Mouse (Mus musculus) ES-E14 (cell line): ENCODE measurements around the gene Mcat. TPM values are rescaled to one million over a fixed set of nuclear protein-coding genes. Genes with fewer than 3 reads are reported as not detected.

Experiments used
- DNase-seq: peaks from one replicate; pipeline ENCODE4 v3.0.0-alpha.2; 2013; ENCODE audit warnings: low read depth, low spot score
- H3K27ac ChIP-seq: 2 replicates; pipeline ENCODE4 v1.5.1; 2012; ENCODE audit warnings: low read depth, mild to moderate bottlenecking, low read length, moderate library complexity, mixed read lengths; ENCODE audit not compliant: poor library complexity, insufficient read depth, severe bottlenecking
- H3K36me3 ChIP-seq: 2 replicates; pipeline ENCODE4 v1.6.1; 2012; ENCODE audit warnings: mild to moderate bottlenecking, low read length, moderate library complexity, mixed read lengths; ENCODE audit not compliant: control insufficient read depth, poor library complexity, insufficient read depth, severe bottlenecking
- H3K4me1 ChIP-seq, 2 experiments: fragments of 150-350 bp in 1 of 2; sonication (generic) in 1 of 2; 2 replicates each; pipeline ENCODE4 v1.6.1; 2012; ENCODE audit warnings: low read length in 2 of 2, mild to moderate bottlenecking in 1 of 2, mixed read lengths in 1 of 2; ENCODE audit not compliant: control insufficient read depth in 2 of 2, insufficient read depth in 2 of 2, poor library complexity in 1 of 2
- H3K4me3 ChIP-seq, 2 experiments: fragments of 150-350 bp in 1 of 2; sonication (generic) in 1 of 2; 2 replicates each; pipeline ENCODE4 v1.5.1; 2012; ENCODE audit warnings: low read length in 2 of 2, low read depth in 1 of 2, mild to moderate bottlenecking in 1 of 2, mixed read lengths in 1 of 2; ENCODE audit not compliant: insufficient read depth in 1 of 2, poor library complexity in 1 of 2, severe bottlenecking in 1 of 2
- H3K9ac ChIP-seq: 2 replicates; pipeline ENCODE4 v1.6.1; 2012; ENCODE audit warnings: low read depth, mild to moderate bottlenecking, low read length, mixed read lengths; ENCODE audit not compliant: poor library complexity, insufficient read depth, severe bottlenecking
- H3K9me3 ChIP-seq: fragments of 150-350 bp; sonication (generic); 2 replicates; pipeline ENCODE4 v1.6.1; 2012; ENCODE audit warnings: low read depth, mild to moderate bottlenecking, low read length; ENCODE audit not compliant: control insufficient read depth, insufficient read depth
- CHD2 ChIP-seq: IDR thresholded peaks from 2 replicates; pipeline ENCODE4 v1.6.1; 2014; ENCODE audit warnings: mild to moderate bottlenecking, low read depth, low read length, inconsistent platforms
- HCFC1 ChIP-seq: IDR thresholded peaks from 2 replicates; pipeline ENCODE4 v1.6.1; 2012; ENCODE audit warnings: low read length, inconsistent platforms, borderline replicate concordance; ENCODE audit not compliant: insufficient read depth
- MAFK ChIP-seq: IDR thresholded peaks from 2 replicates; pipeline ENCODE4 v1.6.1; 2014; ENCODE audit warnings: mild to moderate bottlenecking, low read depth, low read length, inconsistent platforms; ENCODE audit not compliant: insufficient read depth
- ZC3H11A ChIP-seq: IDR thresholded peaks from 2 replicates; pipeline ENCODE4 v1.6.1; 2012; ENCODE audit warnings: low read depth, mild to moderate bottlenecking, inconsistent platforms, low read length, borderline replicate concordance
- ZNF384 ChIP-seq: IDR thresholded peaks from 2 replicates; pipeline ENCODE4 v1.6.1; 2012; ENCODE audit warnings: low read depth, low read length, inconsistent platforms
- in situ Hi-C, 2 experiments: fragments of 600-800 bp; cut with MboI; formaldehyde crosslinking; loops; one replicate each; pipeline ENCODE4 v1.15.1; 2025; ENCODE audit warnings: low sequenced_read_pairs in 2 of 2, inconsistent platforms in 1 of 2; ENCODE audit not compliant: unreplicated experiment in 2 of 2
- total RNA-seq: library from RNA; depleted of rRNA; stranded (reverse); fragments of 300-350 nt; gene quantifications from 2 replicates; pipeline ENCODE4 v1.2.3, GENCODE M21; 2012

Mcat gene
- total RNA-seq, 1 experiment = 30.9 TPM

- DNase-seq = no peak
- TF ChIP-seq HCFC1 (no peak), MAFK (no peak), ZNF384 (no peak), CHD2 (no peak), ZC3H11A (no peak)
- Histone ChIP-seq H3K36me3 (no peaks in the 10 kb centered on the region), H3K4me3 (no peak overlapping the region), H3K9me3 (no peaks in the 10 kb centered on the region), H3K27ac (no peak overlapping the region), H3K9ac (no peak overlapping the region), H3K4me1 (peaks cover 0 to 3% of the 10 kb centered on the region in 2 experiments; a peak in 2 of 4 replicates)
- in situ Hi-C loops = no loop called here
Observed at GRCm38 (mm10) chr15:83523638-83524332, 39.8 kb downstream of the Mcat start.

GRCm38 (mm10) chr15:83523196-83523595 lies 40.4 kb downstream of the Mcat start:
- Histone ChIP-seq H3K9ac (no peak overlapping the region), H3K4me3 (no peak overlapping the region), H3K27ac (no peak overlapping the region), H3K9me3 (no peaks in the 10 kb centered on the region), H3K36me3 (no peaks in the 10 kb centered on the region), H3K4me1 (peaks cover 0 to 3% of the 10 kb centered on the region in 2 experiments; a peak in 3 of 4 replicates)
- DNase-seq = no peak
- TF ChIP-seq HCFC1 (no peak), ZNF384 (no peak), ZC3H11A (no peak), MAFK (no peak), CHD2 (no peak)
- in situ Hi-C loops = no loop called here

DNA sequence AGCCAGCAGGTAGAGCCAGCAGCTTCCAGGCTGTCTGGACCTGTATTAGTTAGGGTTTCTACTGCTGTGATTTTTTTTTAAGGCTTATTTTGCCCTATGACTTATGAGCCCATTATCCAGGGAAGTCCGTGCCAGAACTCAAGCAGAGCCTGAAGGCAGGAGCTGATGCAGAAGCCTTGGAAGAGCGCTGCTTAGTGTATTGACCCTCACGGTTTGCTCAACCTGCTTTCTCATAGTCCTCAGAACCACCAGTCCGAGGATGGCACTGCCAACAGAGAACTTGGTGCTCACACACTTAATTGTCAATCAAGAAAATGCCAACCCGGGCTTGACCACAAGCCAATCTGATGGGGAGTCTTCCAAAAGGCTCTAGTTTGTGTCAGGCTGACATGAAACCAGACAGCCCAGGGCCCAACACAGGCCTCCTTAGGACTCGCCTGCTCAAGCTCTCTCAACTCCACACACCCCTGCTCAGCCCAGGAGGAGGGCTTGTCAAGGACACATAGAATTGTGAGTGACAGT lies 42.7 kb downstream of the Mcat start:
- TF ChIP-seq CHD2 (no peak), ZNF384 (no peak), ZC3H11A (no peak), MAFK (no peak), HCFC1 (no peak)
- H3K9me3 ChIP-seq = no peaks in the 10 kb centered on the region
- no peak overlapping the region for H3K27ac ChIP-seq
- no peak overlapping the region for H3K9ac ChIP-seq
- H3K4me1 ChIP-seq = peaks cover 0 to 3% of the 10 kb centered on the region in 2 experiments; a peak in 3 of 4 replicates
- H3K36me3 ChIP-seq = no peaks in the 10 kb centered on the region
- no peak overlapping the region for H3K4me3 ChIP-seq
- in situ Hi-C loops = no loop called here
- no peak for DNase-seq

DNA sequence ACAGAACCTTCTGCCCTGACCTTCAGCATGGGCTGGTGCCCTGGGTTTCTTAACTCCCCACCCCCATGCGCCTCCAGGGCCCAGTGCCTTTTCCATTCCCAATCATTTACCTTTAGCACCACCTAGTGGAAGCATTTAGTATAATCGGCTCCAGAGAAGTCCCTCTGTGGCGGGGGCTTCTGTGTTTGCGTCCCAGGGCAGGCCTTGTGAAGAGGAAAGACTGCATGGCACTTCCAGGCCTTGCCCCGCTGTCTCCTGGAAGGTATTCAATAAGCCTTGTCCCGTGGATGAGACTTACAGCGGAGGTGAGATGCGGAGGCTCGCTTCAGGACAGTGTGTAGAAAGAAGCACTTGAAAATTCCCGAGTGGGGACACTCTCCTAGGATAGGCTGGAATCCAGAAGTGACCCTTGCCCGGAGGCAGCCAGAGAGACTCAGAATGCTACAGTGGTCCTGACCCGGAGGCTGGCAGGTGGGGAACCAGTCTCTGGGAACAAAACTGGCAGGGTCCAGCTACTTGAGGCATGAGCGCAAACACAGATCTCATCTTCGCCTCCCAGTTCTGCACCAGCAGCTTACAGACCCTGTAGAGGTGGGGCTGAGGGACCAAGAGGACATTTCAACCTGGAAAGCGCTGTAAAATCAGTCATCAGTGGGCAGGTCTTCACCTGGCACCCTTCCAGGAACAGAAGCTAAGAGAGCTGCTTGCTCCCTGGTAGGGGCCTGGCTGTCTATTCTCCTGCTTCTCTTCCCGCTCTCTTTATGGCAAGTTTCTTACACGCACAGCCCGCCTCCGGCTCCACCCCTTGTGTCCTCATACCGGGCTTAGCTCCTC lies 45.2 kb downstream of the Mcat start:
- in situ Hi-C loops = no loop called here
- no peaks in the 10 kb centered on the region for H3K36me3 ChIP-seq
- no peak overlapping the region for H3K4me3 ChIP-seq
- H3K9me3 ChIP-seq = no peaks in the 10 kb centered on the region
- TF ChIP-seq ZC3H11A (peak; percentile 45; the same call in 1 of the 2 replicates), CHD2 (no peak), MAFK (no peak), ZNF384 (no peak)
- no peaks in the 10 kb centered on the region; a peak in 1 of 4 replicates for H3K4me1 ChIP-seq
- peak; percentile 77 for DNase-seq
- no peak overlapping the region for H3K27ac ChIP-seq
- no peak overlapping the region for H3K9ac ChIP-seq
